Mouse (Mus musculus): ENCODE measurements around the gene 4930469K13Rik.

4930469K13Rik gene

DNA sequence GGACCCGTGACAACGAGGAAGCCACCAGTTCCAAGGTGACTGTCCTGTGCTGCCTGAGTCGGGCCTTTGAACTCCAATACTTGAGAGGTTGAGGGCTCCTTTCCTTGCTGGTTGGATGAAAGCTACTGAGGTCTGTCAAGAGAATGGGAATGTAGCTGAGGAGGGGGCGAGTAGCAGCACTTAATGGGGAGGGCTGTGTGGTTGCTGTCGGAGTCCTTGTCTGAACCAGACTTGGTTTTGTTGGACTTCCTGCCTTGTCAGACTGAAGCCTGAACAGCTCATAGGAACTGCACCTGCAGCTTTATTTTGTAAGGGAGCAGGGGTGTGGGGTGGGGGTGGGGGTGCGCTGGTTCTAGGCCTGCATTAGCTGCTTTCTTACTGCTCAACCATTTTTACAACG, 19.8 kb downstream of the 4930469K13Rik start:
- DNase-seq (ENCODE audit: low spot score), result no peak

DNA sequence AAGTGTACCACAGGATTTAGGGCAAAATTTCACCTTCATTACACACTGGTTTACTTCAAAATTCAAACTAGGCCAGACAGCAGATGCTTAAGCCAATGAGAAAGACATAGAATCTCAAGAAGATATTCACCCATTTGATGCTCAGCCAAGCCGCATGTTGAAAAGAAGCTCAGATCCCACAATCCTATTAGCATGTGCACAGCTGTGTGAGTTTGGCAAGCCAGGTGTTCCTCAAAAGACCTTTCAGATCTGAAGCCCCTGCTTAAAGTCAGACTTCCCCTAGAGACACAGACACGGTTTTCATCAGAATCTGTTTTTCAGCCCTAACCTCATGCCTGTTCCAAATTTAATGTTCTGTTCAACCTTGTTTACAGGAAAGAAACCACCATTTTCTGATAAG, 20.5 kb downstream of the 4930469K13Rik start:
- DNase-seq (ENCODE audit: low spot score), result no peak

DNA sequence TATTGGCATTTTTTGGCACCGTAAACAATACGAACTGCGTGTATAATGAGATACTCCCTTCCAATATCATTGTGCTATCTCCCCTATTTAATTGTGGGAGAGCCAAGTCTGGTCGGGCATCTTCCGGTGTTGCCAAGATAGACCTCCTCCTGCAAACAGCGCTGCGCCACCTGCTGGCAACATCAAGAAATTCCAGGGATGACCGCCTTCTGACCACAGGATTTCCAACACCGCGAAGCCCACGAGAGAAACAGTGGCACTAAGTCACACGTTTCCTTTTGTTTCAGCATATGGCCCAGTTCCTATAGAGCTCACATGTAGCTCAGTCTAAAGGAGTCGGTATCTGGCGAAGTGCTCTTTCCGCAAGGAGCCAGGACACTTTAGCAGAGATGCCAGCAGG, 24.6 kb downstream of the 4930469K13Rik start:
- DNase-seq (ENCODE audit: low spot score), result no peak

DNA sequence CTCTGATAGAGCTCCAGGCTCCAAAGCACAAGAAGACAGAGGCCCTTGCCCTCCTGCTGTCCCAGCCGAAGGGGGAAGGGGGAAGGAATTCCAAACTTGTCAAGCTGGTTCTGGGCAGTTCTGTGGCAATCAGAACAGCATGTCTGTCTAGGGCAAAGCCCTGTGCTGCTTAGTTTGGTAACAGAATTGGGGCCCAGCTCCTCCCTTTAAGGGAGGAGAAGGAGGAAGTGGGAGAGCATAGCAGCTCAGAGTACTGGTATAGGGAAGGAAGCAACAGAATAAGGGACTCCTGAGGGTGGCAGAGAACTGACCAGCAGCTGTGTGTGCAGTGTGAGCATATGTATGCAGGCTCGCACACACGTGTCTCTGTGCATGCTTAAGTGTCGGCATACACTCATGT, 26.0 kb downstream of the 4930469K13Rik start:
- DNase-seq (ENCODE audit: low spot score), result no peak

DNA sequence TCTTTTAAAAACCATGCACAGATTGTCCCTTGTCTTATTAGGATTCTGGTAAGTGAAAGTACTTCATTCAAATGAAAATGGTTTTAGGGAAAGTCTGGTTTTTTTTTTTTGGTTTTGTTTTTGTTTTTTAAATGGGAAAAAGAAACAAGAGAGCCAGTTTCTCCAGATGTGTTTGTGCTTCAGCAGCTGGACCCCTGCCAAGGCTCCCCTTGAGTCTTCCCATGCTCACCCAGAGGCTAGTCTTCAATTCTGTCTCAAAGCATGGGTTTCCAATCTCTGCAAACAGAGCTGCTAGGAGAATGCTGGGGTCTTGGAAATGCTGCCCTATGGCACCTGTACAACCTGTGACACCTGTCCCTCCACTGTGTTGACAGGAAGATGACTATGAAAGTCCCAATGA, 27.8 kb downstream of the 4930469K13Rik start:
- no peak for DNase-seq (ENCODE audit: low spot score)

DNA sequence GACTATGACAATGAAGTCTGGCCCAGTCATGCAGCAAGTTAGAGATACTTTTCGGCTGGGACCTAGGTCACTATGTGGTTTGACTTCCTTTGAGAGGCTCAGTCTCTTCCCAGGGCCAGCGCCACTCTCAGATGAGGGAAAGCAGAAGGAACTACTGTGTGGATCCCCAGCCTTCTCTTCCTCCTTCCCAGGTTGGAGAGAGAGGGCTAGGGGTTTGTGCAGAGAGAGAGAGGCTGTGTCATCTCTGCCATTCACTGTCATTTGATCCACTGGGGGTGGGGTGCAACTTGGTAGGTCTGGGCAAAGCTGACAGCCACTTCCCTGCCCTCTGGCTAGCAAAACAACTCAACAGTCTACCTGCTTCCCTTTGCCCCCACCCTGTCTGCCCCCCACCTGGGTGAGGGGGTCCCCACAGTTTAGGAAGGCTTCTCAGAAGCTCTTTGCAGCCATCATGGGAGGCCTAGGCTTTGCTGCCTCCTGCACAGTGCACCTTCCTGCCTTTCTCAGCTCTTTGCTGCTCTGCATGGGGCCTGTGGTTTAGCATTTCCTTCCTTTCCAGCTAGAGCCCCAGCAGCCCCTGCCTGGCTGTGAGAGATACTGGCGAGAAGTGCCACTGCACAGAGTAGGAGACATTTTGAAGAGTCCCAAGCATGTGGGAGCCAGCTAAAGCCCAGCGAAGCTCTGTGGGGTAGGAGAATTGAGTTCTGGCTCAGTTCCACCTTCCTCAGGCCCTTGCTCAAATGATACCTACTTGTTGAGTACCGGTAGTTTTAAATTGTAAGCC, 34.5 kb downstream of the 4930469K13Rik start:
- DNase-seq (ENCODE audit: low spot score), result no peak

DNA sequence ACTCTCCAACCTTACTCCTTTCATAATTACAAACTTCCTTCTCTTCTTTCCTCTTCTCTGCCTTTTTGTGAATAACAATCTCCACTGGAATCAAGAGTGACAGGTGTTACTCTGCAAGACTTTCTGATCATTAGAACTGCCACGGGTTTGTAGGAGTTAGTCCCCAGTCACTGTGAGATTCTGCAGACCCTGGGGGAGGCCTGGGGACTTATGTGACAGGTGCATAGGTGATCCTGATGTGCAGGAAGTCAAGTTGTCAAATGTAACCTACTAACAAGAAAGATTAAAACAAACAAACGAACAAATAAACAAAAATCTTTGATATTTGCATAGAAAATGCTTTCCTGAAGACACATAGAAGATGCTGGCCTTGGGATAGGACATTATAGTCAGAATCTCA, 35.1 kb downstream of the 4930469K13Rik start:
- no peak for DNase-seq (ENCODE audit: low spot score)

DNA sequence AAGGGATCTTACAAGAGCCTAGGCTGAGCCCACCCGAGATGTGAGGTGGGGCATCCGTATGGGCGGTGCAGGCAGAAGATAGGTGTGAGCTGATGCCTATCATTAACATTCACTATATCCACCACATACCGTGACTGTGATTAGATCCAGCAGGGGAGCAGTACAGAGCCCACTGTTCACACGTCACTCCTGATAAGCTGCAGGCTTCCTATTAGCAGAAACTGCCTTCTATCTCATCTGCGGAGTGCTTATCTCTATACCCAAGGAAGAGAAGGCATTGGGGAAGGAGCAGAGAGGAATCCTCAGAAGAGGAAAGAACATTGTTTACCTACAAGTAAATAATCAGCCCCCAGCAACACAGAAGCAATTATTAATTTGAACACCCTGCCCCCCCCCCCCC, 36.6 kb downstream of the 4930469K13Rik start:
- DNase-seq (ENCODE audit: low spot score), result no peak

DNA sequence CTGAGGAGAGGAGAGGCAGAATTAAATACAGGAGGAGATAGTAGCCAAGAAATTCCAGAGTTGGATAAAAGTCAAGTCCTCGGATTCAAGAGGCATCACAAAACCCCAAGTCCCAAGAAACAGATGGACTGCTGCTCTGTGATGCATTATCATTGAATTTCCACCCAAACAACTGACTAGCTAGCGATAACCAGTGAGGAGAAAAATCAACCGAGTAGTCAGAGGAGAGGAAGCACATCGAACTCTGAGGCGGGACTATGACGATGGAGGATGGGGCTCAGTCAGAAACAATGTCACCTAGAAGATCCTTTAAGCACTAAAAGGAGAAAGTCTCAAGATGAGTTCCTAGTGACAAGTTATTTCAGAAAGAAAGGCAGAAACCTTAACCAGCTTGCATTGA, 39.4 kb downstream of the 4930469K13Rik start:
- DNase-seq (ENCODE audit: low spot score), result no peak

DNA sequence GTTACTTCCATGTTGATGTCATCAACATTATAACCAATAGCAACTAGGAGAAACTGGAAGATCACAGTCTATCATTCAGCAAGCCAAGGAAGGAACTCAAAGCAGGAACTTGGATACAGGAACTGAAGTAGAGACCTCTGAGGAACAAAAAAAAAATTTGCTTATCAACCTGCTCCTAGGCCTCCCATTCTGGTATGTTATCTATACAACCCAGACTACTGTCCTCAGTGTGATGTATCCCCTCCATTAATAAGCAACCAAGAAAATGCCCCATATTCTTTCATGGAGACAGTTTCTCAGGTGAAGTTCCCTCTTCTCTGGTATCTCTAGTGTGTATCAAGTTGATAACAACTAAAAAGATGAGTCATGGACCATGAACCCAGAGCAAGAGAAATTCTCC, 40.0 kb downstream of the 4930469K13Rik start:
- no peak for DNase-seq (ENCODE audit: low spot score)

DNA sequence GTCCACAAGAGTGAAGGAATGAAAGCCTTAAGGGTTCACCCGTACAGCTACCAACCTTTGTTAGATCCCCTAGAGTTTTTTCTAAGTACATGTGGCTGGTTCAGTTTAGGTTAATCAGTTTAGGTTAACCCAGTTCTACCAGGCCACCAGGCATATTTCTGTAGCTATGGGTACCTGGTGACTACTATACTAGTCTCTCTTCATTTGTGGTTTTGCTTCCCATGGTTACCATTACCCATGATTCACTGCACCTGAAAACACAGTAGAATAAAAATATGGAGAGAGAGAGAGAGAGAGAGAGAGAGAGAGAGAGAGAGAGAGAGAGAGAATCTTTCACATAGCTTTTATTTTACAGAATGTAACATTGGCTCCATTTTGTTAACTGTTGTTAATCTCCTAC, 41.6 kb downstream of the 4930469K13Rik start:
- no peak for DNase-seq (ENCODE audit: low spot score)

DNA sequence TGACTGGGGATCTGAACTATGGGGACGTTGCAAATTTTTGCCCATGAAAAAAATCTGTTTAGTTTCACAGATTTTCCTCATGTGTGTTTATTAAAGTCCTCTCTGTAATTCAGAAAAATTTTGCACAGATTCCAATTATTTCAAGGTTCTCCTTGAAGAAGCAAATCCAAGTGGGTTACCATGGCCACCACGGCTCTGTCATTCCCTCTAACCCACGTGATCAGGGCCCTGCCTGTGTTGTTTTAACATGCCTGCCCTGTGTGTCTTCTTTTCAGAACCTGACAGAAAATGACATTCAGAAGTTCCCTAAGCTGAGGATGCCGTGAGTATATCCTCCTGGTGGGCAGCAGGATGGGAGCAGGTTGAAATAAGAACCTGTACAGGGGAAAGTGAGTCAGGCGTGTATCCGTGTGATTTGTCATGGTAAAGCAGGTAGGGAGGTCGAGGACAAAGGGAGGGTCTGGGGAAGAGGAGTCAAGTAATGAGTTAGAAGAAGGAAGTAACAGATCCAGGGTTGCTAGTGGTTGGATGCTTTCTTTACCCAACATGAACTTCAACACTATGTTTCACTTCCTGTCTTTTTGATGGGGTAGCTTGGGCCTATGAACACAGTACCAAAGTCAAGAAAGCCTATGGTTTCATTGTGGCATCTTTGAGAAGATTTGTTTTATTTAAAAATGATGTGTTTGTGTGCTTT, 44.2 kb downstream of the 4930469K13Rik start:
- no peak for DNase-seq (ENCODE audit: low spot score)

DNA sequence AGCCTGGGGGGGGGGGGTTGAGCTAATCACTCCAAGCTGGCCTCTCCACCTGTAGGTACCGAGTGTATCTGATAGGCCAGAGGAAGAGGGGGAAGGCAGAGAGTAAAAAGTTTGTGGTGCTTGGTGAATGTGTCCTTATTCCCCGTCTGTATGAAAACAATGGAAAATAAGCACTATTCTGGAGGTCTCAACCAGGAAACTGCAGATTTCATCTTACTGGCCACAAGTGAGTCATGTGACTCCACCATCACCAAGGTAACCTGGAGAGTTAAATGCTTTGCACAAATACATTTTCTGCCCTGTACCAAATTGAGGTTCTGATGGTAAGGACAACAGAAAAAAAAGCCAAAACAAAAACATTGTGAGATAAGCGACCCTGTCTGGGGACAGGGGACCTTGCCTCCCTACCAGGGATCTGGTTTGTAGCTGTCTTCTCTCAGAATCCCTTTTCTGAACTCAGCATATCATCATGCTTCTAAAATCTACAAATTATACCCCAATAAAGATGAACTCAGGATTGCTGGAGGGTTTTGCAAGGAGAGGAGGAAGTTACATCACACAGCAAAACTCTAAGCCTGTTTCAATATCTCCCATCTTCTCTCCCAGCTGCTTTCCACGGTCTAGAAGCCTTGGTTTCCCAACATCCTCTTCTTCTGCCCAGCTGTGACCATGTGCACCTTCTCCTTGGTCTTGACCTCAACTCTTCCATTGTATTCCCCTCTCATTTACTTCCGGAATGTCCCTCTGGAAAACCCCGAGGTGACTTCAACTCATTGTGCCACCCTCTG, 45.1 kb downstream of the 4930469K13Rik start:
- DNase-seq (ENCODE audit: low spot score), result no peak

DNA sequence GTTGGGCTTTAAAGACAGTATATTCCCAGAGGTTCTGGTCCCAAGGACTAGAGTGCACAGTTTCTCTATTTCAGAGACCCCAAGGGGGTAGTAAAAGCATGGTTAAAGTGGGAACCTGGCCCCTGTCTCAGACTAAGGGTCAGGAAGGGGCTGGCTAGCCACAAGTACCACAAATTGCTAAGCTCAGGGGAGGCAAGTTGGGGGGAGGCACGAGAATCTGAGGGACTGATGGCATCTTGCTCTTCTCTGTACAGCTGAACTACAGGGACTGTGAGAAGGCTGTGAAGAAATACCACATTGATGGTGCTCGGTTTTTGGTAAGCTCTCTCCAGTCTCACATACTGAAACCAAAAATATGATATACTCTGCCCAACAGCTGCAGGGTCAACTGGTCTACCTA, 47.7 kb downstream of the 4930469K13Rik start:
- no peak for DNase-seq (ENCODE audit: low spot score)

DNA sequence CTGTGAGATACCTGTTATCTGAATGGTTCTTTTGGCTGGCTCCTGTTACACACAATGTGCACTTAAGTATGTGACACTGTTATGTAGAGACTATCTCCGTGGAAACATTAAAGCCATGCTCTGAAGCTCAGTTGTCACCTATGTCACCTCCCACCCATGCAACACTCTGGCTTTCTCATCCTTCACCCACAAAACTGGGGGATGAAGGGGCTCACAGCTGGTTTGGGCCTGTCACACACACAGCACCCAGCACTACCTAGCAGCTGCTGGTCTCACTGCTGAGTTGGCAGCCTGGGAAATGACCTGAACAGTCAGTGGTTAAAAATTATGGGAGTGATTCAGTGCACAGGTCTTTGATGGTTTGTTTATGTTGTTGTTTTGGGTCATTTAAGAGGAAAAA, 48.3 kb downstream of the 4930469K13Rik start:
- no peak for DNase-seq (ENCODE audit: low spot score)

DNA sequence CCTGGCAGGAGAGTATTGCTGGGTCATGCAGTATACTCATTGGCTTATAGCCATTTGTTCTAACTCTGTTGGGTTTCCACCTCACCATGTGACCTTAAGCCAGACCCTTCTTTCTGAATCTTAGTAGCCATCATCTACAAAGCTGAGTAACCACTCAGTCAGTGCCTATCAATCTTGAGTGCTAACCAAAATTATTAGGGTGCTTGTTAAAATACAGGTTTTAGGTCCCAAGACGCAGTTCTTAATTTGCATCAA, 49.3 kb downstream of the 4930469K13Rik start:
- DNase-seq (ENCODE audit: low spot score), result no peak

DNA sequence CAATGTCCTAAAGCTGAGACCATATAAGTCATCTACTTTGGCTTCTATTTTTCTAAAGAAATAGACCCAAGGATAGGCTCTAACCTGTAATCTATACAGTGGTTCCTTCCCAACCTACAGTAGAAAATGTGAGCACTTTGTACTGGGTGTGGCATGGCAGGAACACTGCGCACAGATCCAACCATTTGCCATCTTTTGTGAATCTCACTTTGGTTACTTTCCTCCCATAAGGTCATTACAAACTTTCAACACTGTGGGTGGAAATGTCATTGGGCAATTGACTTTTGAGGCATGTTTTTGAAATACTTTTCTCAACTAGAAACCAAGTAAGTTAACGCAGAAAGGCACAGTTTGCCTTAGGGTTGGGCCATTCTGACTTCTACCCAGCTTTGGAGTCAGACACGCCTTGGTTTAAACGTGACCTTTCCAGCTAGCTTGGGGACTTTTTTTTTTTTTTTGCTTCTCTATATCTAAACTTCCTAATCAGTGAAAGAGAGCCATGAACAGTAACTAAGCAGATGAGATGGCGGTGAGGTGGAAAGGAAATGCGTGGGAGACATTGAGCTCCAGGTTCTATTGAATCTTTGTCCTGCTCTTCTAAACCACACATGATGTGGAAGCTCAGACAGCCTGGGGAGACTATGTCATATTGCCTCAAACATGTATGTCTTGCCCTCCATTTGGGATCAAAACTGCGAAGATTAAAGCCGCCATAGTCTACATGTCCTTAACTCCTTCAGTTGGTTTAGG, 49.8 kb downstream of the 4930469K13Rik start:
- no peak for DNase-seq (ENCODE audit: low spot score)

DNA sequence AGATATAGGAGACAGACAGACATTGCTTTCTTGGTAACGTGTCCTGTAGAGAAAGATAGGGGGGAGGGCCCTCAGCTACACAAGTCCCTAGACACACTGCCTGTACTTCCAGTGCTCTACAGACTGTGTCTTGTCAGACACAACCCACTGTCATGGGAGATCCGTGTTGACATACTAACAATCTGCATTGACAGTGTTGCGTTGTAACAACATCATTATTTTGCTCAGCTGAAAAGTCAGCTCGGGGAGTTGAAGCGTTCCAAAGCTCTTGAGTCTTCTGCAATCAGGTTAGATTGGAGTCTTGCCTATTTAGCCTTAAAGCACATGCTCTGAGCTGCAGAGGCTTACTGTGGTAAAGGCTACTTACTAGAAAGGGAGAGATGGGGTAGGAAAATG, 50.8 kb downstream of the 4930469K13Rik start:
- no peak for DNase-seq (ENCODE audit: low spot score)

DNA sequence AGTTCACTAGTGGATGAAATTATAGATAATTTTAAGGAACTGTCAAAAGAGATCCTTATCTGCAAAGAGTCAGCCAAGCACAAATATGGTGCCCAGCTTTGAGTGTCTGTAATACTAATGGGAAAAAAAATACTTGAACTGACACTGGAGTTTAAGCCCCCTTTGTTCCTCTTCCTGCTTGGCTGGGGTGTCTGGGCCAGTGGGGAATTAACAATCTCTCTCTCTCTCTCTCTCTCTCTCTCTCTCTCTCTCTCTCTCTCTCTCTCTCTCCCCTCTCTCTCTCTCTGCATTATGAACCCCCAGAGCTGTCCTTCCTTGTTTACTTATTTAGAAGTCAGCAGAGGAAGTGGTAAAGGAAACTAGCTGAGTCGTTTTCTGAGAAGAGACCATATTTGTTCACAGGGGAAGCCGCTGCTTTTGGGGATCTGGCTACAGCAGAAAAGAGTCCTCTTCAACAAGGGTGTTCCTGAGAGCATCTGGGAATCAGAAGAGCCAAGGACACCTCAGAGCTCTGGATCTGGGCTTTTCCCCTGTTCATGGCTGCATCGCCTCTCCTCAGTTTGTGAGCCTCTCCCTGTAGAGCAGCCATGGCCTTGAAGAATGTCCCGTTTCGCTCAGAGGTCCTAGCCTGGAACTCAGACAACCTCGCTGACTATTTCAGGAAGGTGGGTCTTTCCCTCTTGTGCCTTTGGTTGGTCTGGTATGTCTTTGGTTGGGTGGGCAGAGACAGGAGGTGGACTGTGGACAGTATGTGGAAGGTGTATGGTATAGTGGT, 51.4 kb downstream of the 4930469K13Rik start, which contains the start of gene Lcp2:
TSS of gene Lcp2 (plus strand) at position 154 of the 775 bp plus-strand sequence.
- DNase-seq (ENCODE audit: low spot score), result no peak

DNA sequence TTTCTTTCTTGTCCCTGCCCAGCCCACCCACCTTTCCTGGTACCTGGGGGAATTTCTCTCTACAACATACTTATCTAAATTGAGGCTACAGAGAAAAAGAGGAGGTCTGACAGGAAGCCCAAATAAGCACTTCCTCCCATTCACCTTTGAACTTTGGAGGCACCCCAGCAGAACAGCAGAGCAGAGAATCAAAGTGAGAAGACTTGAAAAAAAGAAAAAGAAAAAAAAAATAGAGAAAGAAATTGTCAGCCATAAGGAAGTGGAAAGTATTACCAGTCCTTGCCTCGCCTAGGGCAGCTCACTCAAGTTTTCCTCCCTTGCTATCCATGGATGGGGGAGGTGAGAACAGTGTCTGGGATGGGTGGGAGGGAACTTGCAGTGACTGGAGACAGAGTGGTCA, 55.5 kb downstream of the 4930469K13Rik start:
- no peak for DNase-seq (ENCODE audit: low spot score)

DNA sequence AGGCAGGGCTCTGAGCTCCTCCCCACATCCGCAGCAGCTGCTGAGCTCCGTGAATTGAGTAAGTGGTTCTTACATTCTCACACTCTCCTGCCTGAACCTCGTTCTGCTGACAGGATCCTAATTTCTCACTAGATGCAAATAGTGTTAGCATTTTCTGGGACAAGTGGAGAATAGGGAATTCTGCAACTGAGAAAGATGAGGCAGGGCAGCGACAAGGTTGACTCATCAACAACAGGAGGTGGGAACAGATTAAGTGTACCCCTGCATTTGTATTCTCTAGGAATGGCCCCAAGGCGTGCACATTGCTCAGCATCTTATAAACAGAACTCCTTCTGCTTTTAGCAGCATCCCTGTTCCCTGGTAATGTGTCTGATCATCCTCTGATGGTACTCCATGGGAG, 58.3 kb downstream of the 4930469K13Rik start:
- DNase-seq (ENCODE audit: low spot score), result no peak

Data from layer of hippocampus, adult 9-10 months (tissue).